Mouse (Mus musculus) adrenal gland, postnatal 4 days (tissue): ENCODE data around the gene Kat8. TPM values are rescaled to one million over a fixed set of nuclear protein-coding genes. Genes with fewer than 3 reads are reported as not detected.
"Not testable (repeated sequence)": the region's sequence is repeated elsewhere in the genome, so short reads cannot be mapped to it uniquely, and the experiment has no call there.

Experiments
- DNase-seq, 2 experiments: peaks; one replicate each; pipeline ENCODE4 v3.0.0; 2021 to 2022; ENCODE audit warnings: low spot score in 2 of 2, mixed read lengths in 2 of 2
- total RNA-seq, 2 experiments: library from RNA; stranded (reverse); gene quantifications; 2 replicates each; pipeline ENCODE4 v1.2.3; 2021

Kat8 gene
- total RNA-seq, 2 experiments from 2014 or later, result 27.5 to 30.8 TPM

DNA sequence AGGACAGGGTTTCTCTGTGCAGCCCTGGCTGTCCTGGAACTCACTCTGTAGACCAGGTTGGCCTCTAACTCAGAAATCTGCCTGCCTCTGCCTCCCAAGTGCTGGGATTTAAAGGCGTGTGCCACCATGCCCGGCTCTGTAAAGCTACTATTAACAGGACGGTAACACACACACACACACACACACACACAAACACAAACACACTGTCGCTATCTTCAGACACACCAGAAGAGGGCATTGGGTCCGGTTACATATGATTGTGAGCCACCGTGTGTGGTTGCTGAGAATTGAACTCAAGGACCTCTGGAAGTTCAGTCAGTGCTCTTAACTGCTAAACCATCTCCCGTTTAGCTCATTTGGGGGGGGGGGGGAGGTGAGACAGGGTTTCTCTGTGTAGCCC is 16.4 kb upstream of the Kat8 start:
- not testable (repeated sequence) for DNase-seq

DNA sequence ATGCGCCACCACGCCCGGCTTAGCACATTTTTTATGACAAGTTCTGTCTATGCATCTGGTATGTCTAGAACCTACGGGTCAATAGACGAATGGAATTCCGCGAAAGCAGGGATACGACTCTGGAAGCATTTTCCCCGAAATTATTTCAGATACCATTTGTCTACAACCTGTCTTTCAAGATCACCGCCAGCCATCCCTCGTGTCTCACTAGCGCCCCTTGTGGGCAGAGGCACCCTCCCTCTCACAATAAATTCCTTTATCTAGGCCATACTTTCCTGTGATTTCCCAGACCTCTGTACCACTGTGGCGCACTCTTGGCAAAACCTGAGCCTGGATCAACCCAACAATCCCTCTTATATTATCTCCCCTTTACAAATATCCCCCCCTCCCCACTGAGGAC is 15.9 kb upstream of the Kat8 start:
- no peak for DNase-seq

DNA sequence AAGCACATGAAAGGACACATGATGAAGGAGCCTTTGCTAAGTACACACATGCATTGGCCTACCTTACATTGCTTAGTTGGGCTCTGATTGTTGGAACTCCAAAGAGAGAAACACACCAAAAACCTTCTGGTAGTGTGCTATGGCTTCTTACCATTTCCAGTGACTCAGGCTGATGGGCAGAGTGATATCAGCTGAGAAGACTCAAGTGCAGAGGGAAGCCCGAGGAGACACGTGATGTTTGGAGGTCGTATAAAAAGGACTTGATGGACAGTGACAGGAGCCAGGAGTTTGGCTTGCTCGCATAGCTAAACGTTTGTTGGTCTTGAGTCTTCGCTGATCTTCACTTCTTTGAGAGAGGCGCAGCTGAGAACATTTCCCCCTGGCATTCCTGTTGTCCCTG is 14.8 kb upstream of the Kat8 start:
- DNase-seq, result no peak

DNA sequence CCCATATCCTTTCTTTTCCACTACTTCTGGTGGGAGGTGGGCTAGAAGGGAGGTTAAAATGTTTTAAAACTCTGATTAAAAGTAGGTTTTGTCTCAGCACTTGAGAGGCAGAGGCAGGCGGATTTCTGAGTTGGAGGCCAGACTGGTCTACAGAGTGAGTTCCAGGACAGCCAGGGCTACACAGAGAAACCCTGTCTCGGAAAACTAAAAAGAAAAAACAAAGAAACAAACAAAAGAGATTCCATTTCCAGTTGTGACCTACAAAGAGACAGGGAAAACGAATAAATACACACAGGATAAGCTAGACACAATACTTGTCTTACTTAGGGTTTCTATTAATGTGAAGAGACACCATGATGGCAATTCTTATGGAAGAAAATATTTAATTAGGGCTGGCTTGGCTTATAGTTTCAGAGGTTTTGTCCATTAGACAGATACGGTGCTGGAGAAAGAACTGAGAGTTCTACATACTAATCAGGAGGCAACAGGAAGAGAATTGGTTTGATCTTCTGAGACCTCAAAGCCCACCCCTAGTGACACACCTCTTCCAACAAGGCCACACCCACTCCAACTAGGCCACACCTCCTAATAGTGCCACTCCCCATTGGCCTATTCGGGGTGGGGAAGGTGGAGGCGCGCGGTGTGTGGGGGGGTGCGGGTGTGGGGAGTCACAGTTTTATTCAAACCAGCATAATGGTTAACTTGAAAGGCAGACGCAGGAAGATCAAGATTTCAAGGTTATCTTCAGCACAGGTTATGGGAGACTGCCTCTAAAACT is 13.9 kb upstream of the Kat8 start:
- no peak for DNase-seq

DNA sequence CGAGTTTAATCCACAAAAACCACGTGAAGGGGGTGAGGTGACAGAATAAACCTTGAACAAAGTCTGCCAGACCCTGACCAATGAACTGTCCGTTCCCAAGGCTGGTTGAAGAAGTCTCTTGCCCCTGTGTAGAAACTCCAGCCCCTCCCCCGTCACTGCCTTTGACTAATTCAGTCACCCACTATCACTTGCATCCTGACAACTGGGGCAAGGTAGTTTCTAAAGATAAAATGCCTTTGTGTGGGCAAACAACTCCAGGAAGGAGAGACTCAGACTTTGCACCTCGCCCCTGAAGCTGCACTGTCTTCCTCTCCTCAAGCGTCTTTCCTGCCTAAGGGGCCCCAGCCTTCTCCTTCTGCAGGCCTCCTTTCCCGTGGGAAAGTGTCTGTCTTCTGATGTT is 12.3 kb upstream of the Kat8 start:
- no peak for DNase-seq

DNA sequence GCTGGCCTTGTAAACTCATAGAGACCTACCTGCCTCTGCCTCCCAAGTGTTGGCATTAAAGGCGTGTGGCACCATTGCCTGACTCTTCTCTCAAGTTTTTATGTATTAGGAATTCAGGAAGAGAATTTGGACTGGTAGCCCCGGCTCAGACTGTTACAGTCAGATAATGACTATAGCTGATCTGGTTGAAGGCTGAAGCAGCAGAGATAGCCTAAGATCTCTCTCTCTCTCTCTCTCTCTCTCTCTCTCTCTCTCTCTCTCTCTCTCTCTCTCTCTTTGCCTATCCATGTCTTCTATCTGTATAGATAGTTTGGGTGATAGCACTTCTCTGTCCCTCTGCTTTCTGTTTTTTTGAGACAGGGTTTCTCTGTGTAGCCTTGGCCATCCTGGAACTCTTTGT is 10.5 kb upstream of the Kat8 start:
- no peak for DNase-seq

DNA sequence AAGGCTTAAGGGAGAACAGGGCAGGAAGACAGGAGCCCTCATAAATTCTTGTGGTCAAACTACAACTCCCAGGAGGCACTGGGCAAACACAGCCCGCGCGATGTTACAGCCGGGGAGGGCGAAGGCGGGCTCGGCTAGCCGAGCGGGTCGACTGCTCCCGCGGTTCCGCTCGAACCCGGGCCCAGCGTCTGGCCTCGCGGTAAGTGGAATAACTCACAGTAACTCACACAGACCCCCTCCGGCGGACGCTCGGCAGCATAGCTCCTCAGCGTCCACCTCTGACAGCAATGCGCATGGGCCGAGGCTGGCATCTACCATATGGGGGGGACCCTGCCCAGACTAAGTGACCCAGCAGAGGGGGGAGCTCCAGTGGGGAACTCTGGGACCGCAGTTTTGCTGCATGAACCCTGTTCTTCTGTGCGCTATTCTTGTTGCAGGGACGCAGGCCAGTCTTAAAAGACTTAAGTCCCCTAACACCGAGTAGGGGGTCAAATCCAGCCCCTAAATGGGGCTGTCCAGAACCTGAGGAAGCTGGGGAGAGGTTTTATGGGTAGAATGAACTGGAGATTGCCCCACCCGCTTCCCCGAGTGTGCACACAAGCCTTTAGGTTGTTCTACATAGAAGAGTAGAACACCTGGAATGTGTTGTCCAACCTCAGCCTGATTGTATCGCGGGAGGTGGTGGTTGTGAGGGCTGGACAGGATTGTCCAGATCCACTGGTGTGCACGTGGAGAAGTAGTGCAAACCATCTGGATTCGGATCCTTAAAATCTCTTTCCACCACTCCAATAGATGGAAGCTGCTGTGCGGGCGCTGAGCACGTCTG is 8.1 kb upstream of the Kat8 start, which contains the start of gene Bckdk:
Bckdk (plus strand) TSS at position 112 of the 826 bp plus-strand sequence.
- DNase-seq, result peak; percentile 52 to 62

DNA sequence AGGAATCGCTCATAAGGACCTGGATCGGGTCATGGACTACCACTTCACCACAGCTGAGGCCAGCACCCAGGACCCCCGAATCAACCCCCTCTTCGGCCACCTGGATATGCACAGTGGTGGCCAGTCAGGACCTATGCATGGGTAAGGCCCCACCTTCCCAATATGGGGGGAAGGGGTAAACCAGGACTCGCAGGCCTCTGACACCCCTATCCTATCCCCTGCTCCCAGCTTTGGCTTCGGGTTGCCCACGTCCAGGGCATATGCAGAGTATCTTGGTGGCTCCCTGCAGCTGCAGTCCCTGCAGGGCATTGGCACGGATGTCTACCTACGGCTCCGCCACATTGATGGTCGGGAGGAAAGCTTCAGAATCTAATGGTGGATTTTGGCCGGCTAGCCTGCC is 4.4 kb upstream of the Kat8 start:
- DNase-seq, result no peak

DNA sequence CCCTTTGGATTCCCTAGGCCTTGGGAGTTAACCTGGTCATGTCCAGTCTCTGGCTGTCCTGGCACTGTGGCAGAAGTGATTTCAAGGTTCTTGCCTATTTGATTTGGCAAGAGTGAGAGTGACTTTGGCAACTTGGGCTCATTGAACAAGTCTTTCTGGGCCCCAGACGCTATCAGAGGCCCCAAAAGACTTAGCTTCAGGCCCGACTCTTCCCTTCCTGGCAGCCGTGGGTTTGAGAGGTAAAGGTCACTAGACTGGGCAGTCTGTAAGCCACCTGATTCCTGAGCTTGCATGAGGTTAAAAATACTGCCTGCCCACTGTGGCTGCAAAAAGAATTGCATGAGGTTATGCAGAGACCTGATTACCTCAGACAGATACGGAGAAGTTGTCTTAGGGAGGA is 3.7 kb upstream of the Kat8 start:
- DNase-seq, result no peak

DNA sequence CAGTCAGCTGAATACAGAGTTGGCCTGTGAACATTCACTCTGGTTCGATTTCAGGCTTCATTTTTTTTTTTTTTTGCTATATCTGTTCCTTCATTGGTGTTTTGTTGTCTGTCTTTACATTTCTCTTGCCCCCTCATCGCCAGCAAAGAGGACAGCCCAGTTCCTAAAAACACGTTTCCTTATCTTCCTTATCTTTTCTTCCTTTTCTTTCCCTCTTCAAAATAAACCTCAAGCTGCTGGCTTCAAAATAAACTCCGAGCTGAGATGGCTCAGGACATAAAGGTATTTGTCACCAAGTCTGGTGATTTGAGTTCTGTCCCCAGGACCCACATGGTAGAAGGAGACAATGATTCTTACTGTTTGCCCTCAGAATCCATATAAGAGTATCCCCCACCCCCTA is 622 bp downstream of the Kat8 start:
- DNase-seq, result no peak

DNA sequence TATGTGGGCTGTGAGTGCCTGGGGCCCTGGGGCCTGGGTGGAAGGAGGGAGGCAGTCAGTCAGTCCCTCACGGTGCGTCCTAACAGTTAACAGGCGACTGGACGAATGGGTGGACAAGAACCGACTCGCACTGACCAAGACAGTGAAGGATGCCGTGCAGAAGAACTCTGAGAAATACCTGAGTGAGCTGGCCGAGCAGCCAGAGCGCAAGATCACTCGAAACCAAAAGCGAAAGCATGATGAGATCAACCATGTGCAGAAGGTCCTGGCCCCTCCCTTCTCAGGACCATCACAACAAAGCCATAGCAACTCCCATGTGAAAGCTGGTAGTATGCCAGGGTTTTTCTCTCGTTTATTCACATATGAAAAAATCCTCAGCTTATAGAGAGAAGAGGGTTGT is 3.0 kb downstream of the Kat8 start:
- no peak for DNase-seq

DNA sequence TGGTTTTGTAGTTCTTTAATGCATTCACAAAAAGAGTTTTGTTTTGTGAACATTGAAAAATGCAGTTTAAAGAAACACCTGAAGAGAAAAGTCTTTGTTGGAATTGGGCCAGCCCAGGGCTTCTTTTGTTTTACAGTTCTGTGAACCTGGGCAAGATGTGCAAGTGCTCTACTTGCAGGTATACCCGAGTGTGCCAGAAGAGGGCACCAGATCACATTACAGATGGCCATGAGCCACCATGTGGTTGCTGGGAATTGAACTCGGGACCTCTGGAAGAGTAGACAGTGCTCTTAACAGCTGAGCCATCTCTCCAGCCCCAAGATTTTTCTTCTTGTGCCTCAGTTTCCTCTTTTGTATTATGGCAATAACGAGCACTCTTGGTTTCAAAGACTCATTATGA is 5.9 kb downstream of the Kat8 start:
- no peak for DNase-seq

DNA sequence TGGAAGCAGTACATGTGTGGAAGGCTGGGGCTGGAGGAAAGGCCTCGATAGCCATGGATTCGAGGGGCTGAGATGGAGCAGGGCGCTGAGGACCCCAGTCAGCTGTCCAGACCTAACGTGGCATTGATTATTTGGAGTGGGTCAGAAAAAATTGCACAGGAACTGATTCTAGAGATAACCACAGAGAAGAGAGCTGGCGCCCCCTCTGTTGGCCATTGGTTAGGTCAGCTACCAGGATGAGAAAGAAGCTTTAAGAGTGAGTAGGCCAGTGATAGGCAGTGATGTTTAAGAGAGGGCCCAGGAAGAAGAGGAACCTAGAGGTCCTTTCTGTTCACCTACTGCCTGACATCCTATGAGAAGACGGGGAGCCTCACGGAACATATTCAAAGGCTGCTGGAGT is 7.0 kb downstream of the Kat8 start:
- DNase-seq, result no peak

DNA sequence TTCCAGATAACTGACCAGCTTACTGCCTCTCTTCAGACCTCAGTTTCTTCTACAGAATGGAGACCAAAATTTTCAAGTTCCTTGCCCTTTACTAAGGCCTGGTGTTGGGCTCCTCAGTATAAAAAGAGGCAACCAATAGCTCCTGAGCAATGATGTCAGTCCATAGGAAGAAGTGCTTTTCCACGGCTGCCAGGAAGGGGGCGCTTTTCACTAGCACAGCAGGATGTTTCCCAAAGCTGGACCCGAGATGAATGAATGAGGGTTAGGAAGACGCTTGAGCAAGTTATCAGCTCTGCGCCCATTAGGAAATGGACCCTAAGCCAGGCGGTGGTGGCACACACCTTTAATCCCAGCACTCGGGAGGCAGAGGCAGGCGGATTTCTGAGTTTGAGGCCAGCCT is 9.2 kb downstream of the Kat8 start:
- DNase-seq, result no peak

DNA sequence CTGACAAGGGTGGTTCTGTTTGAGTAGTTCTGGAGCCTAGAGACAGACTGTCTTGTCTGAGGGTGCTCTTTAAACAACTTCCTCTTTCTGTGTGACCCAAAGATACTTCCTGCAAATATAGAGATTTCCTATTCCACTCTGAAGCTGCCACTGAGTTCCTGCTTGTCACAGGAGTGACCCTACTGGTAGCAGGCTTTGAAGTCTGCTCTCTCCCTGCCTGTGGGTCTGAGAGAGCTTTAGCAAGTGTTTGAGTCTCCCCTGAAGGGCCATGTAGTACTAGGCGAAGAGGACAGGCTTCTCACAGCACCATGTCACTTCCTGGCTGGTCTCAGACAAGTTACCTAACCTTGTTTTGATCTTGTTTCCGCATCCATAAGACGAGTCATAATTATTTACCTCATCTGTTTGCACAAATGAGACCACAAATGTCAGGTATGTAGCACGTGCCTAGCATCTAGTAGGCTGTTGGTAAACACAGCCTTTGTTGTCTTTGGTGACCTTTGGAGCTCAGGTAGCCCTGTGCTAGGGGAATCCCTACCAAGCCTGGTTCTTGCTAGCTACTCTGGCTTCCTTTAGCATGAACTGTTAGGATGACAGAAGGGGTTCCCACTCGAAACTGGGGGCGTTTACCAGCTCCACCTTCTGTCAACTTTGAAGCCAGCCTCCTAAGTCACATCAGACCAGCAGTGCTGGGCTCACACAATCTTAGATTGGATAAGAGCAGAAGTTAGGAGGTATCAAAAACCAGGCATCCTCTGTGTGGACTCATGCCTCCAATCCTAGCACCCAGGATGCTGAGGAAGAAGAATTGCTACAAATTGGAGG is 10.3 kb downstream of the Kat8 start:
- DNase-seq, result no peak

DNA sequence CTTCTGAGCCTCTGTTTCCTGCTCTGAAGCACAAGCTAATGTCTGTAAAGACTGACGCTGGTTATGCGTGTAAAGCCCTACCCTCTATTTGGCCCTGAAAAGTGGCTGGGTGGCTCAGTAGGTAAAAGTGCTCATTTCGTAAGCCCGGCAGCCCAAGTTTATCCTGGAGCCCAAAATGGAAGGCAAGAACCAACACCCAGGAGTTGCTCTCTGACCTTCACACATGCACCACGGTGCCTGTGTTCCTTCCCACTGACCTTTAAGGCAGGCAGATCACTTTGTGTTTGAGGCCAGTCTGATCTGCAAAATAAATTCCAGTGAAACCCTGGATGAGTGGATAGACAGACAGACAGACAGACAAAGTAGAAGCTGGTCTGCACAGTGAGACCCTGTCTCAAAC is 11.4 kb downstream of the Kat8 start:
- no peak for DNase-seq

DNA sequence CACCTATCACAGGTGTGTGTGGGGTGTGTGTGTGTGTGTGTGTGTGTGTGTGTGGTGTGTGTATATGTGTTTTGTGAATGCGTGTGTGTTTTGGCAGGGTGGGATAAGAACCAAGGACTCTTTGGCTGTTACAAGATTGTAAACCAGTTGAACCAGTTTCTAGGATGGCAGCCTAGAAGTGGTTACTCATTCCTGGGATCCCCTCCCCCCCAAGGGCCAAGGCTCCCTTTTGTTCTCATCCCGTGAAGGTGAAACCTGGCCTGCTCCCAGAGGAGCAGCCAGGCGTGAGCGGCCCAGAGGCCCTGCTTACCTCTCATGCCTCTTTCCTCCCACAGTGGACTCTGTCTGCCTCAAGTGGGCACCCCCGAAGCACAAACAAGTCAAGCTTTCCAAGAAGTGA is 12.9 kb downstream of the Kat8 start:
- no peak for DNase-seq

DNA sequence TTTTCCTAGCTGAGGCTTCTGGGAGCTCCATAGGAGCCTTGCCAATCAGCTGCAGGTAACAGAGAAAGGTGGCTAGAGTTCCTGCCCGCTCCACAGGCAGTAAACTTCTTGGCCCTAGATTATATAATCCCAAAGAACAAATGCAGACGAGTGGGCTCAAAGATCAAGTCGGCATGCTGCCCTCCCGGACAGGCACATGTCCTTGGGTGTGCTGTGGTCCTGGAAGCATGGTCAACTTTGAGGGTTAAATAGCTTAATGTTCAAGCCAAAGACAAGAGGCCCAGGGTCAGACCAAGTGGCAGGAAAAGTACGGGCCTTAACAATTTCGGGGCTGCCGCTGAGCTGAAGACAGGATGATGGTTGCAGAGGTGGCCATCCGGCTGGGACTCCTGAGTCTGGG is 13.8 kb downstream of the Kat8 start:
- no peak for DNase-seq

DNA sequence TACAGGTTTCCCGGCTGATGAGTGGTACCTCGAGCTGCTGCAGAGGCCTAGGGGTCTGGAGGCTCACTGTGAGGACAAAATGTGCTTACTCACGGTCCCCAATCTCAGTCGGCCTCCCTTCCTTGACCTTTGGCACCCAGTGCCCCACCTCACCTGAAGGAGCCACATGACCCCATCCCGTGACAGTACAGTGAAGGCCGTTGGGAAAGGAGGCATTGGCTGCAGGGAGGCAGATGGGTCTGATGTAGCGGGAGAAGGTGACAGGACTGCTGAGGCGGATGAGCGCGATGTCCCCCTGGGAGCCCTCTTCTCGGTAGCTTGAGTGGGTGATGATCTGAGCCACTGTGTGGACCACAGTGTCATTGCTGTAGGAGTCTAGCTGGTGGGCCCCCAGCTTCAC is 14.5 kb downstream of the Kat8 start:
- DNase-seq, result no peak

DNA sequence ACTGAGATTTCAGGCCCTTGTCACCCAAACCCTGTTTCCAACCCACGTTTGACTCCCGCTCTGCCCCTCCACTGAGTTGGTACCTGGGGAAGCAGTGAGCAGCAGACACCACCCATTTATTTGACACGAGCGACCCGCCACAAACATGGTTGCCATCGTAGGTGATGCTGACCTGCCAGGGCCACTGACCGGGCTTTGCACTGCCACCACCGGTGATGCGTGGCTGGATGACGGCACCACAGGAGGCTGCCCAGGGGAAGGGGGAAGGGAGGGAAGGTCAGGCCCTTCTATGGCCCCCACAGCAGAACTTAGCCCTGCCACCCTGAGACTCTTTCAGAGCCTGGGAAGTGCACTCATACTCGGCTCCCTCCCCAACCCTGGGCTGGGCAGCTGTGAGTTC is 15.4 kb downstream of the Kat8 start:
- no peak for DNase-seq

DNA sequence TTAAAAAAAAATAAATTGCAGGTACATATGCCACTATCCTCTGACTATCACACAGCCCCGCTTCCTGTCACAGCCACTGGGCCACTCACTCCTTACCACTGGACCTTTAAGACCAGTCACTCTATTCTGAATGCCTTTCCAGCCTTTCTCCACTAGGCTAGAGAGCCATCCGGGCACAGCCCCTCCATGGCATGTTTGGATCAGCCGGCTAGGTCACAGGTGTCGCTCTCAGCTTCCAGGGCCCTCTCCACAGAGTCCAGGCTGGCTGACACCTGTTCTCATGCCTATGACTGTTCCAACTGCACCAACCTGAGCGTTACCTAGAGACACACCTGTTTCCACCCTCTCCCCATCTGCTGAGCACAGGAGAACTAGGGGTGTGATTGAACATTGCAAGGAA is 16.3 kb downstream of the Kat8 start:
- no peak for DNase-seq

DNA sequence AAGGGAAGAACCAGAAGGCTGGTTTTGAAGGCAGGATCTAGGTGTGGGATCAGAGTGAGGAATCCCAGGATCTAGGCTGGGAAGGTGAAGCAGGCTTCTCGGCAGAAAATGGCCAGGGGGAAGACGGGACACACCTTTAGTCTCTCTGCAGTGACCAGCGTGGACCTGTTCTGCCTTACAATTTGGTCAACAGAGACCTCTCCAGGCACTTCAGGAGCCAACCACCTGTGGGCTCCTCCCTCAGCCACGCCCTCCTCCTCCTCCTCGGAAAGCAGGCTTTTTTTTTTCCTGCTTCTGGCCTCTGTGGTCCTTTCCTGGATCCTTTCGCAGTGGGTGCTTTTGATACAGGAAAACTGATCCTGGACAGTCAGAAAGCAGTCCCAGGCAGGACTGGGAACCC is 17.6 kb downstream of the Kat8 start, which contains the start of gene Prss8:
Prss8 (minus strand) TSS at position 182 of the 400 bp plus-strand sequence.
- no peak for DNase-seq
